Mouse (Mus musculus): ENCODE measurements around the gene Chaf1a. TPM values are rescaled to one million over a fixed set of nuclear protein-coding genes. Genes with fewer than 3 reads are reported as not detected.

The Chaf1a gene
- 22.8 and 25.1 TPM in 2 replicates for polyA plus RNA-seq (2012; rRNA removed)
- 18.4 and 19.3 TPM in 2 replicates for polyA plus RNA-seq (2014; fragmentation: Nextera tagmentation; extraction: Ambion mirVana)

DNA sequence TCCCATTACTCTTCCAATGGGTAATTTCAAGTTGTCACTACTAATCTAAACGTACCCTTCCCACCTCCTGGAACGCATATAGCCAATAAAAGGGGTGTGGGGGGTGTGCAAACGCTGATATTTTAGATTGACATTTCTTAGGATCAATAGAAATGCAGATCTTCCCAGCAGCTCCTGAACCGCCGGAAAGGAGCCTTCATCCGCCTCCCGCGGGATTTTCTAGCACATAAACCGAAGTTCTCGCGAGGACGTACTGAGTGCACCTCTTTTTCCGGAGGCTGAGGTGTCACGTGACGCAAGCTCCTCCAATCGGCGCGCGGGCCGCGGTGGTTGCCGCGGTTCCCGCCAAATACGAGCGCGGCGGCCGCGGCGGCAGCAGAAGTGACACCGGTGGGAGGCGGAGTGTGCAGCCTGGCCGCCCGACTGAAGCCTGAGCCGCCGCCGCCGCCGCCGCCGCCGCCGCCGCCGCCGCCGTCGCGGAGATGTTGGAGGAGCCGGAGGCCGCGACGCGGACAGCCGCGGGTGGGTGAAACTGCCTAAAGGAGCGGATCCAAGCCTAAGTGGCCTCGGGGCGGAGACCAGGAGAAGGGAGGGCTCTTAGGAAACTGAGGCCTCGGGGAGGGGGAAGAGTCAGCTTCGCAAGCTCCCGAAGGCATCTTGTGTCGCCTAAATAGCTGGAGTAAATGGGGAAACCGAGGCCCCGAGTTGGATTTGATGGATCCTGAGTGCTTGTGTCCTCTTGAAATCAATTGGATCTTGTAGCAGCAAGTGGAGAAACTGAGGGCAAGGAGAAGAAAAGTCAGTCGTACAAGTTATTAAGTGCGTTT is at the start of gene Chaf1a:
Gene Chaf1a (plus strand): TSS at position 410 of the 827 bp plus-strand sequence.
- DNase-seq (ENCODE audit: low spot score): peak; percentile 100
- TF ChIP-seq POLR2A (IDR thresholded peaks at IDR 0.05; ENCODE audit: borderline replicate concordance, extremely low read depth, insufficient read depth, insufficient read length): peak; percentile 45; the same call in 1 of the 2 replicates
- WGBS: under 1% methylated on average over 67 of the region's 68 CpGs
- ATAC-seq (ENCODE audit: low FRiP score, low read depth): peak; percentile 89
- Histone ChIP-seq H3K4me1 (ENCODE audit: control insufficient read depth, insufficient read depth, low read length) (peaks cover 15% of the 10 kb centered on the region), H3K4me3 (replicated peaks; ENCODE audit: low read length) (peak within 1 kb of the TSS; percentile 82), H3K4me2 (replicated peaks; ENCODE audit: low read depth, low read length, severe bottlenecking) (peak within 1 kb of the TSS; percentile 58), H3K9me3 (ENCODE audit: control insufficient read depth, low read length) (no peaks in the 10 kb centered on the region), H3K27me3 (ENCODE audit: control insufficient read depth, insufficient read depth, low read length) (no peaks in the 10 kb centered on the region), H3K36me3 (ENCODE audit: control insufficient read depth, insufficient read depth, low read length) (peaks cover 14% of the 10 kb centered on the region), H3K9ac (ENCODE audit: low read depth, low read length, severe bottlenecking) (peak within 1 kb of the TSS; percentile 92), H3K27ac (replicated peaks; ENCODE audit: low read depth, low read length) (peak within 1 kb of the TSS; percentile 83)

DNA sequence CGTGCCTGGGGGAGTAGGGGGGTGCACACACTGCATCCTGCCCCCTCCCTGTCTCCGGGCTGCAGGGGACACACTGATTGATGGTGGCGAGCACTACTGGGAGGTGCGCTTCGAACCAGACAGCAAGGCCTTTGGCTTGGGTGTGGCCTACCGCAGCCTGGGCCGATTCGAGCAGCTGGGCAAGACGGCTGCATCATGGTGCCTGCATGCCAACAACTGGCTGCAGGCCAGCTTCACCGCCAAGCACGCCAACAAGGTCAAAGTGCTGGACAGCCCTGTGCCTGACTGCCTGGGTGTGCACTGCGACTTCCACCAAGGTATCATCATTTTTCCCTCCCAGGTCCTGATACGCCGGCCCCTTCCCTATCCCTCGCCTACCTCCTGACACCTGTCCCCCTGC is 44.2 kb upstream of the Chaf1a start:
- 83% methylated on average over 15 of the region's 15 CpGs for WGBS
- ATAC-seq (ENCODE audit: low FRiP score, low read depth) (no peak), DNase-seq (ENCODE audit: low spot score) (no peak)
- Histone ChIP-seq H3K9me3 (ENCODE audit: control insufficient read depth, low read length) (no peaks in the 10 kb centered on the region), H3K27ac (replicated peaks; ENCODE audit: low read depth, low read length) (no peak overlapping the region), H3K27me3 (ENCODE audit: control insufficient read depth, insufficient read depth, low read length) (peaks cover 11% of the 10 kb centered on the region; the same call in 1 of the 2 replicates), H3K4me1 (ENCODE audit: control insufficient read depth, insufficient read depth, low read length) (no peaks in the 10 kb centered on the region), H3K4me3 (replicated peaks; ENCODE audit: low read length) (no peak overlapping the region), H3K36me3 (ENCODE audit: control insufficient read depth, insufficient read depth, low read length) (peaks cover 16% of the 10 kb centered on the region), H3K4me2 (replicated peaks; ENCODE audit: low read depth, low read length, severe bottlenecking) (no peak overlapping the region), H3K9ac (ENCODE audit: low read depth, low read length, severe bottlenecking) (no peak overlapping the region)
- TF ChIP-seq POLR2A (IDR thresholded peaks at IDR 0.05; ENCODE audit: borderline replicate concordance, extremely low read depth, insufficient read depth, insufficient read length): no peak

DNA sequence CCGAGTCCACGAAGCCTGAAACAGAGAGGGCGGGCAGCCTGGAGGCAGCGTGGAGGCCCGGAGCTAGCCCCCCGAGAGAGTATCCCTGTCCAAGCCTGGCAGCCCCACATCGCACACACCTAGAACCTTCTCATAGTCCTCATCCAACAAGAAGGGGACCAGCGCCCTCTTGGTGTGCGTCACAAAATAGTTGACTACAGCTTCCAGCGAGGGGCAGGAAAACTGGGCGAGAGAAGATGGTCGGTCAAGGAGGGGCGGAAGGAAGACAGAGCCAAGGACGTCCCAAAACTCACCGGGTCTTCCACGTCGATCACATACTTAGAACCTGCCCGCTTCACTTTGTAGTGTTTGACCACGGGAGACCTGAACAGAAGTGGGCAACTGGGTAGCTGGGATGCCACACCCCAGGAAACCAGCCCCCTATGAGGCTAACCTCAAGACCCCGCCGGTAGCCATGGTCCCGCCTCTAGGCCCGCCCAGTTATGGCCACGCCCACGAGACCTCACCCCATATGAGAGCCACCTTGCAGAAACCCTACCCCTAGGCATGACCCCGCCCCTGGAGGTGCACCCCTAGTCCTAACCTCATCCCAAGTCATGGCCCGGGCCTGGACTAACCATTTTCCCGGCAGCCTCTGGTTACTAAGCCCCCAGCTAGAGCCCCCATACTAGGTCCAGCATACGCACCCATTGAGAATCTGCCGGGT is 40.3 kb upstream of the Chaf1a start:
- H3K27ac ChIP-seq (replicated peaks; ENCODE audit: low read depth, low read length): no peak overlapping the region
- no peaks in the 10 kb centered on the region for H3K9me3 ChIP-seq (ENCODE audit: control insufficient read depth, low read length)
- H3K27me3 ChIP-seq (ENCODE audit: control insufficient read depth, insufficient read depth, low read length): peaks cover 11% of the 10 kb centered on the region; the same call in 1 of the 2 replicates
- H3K4me1 ChIP-seq (ENCODE audit: control insufficient read depth, insufficient read depth, low read length): no peaks in the 10 kb centered on the region
- H3K9ac ChIP-seq (ENCODE audit: low read depth, low read length, severe bottlenecking): no peak overlapping the region
- no peak for DNase-seq (ENCODE audit: low spot score)
- ATAC-seq (ENCODE audit: low FRiP score, low read depth): no peak
- H3K4me2 ChIP-seq (replicated peaks; ENCODE audit: low read depth, low read length, severe bottlenecking): peak overlapping the region; percentile 0; the same call in 1 of the 2 replicates
- 5% methylated on average over 30 of the region's 30 CpGs for WGBS
- TF ChIP-seq POLR2A (IDR thresholded peaks at IDR 0.05; ENCODE audit: borderline replicate concordance, extremely low read depth, insufficient read depth, insufficient read length): no peak
- H3K36me3 ChIP-seq (ENCODE audit: control insufficient read depth, insufficient read depth, low read length): peaks cover 3% of the 10 kb centered on the region; the same call in 1 of the 2 replicates
- H3K4me3 ChIP-seq (replicated peaks; ENCODE audit: low read length): no peak overlapping the region; the same call in 1 of the 2 replicates

DNA sequence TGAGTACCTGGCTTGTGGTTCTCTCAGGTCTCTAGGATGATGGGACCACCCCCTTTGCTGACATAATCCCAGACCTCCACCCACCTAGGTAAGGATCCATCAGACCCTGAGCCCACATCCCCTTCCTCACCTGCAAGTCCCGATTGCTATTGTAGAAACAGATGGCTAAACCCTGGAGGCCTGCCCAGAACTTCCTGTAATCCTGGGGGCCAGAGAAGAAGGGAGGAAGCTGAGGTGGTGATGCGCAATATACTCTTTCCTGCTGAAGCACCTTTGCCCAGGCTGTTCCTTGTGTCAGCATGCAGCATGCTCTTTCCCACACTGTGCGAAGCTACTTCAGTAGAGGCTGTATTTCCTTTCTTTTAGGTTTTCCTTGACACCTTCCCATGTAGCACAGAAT is 37.2 kb upstream of the Chaf1a start:
- H3K4me2 ChIP-seq (replicated peaks; ENCODE audit: low read depth, low read length, severe bottlenecking): no peak overlapping the region
- no peak overlapping the region for H3K4me3 ChIP-seq (replicated peaks; ENCODE audit: low read length)
- WGBS: 77% methylated on average over 3 of the region's 3 CpGs
- no peaks in the 10 kb centered on the region for H3K36me3 ChIP-seq (ENCODE audit: control insufficient read depth, insufficient read depth, low read length)
- no peak for TF ChIP-seq POLR2A (IDR thresholded peaks at IDR 0.05; ENCODE audit: borderline replicate concordance, extremely low read depth, insufficient read depth, insufficient read length)
- DNase-seq (ENCODE audit: low spot score) (no peak), ATAC-seq (ENCODE audit: low FRiP score, low read depth) (no peak)
- no peak overlapping the region for H3K27ac ChIP-seq (replicated peaks; ENCODE audit: low read depth, low read length)
- H3K4me1 ChIP-seq (ENCODE audit: control insufficient read depth, insufficient read depth, low read length): 0 out of 2 replicates have a peak, but pooled peaks cover 3% of the 10 kb centered on the region
- no peaks in the 10 kb centered on the region for H3K9me3 ChIP-seq (ENCODE audit: control insufficient read depth, low read length)
- no peak overlapping the region for H3K9ac ChIP-seq (ENCODE audit: low read depth, low read length, severe bottlenecking)
- peaks cover 11% of the 10 kb centered on the region; the same call in 1 of the 2 replicates for H3K27me3 ChIP-seq (ENCODE audit: control insufficient read depth, insufficient read depth, low read length)

DNA sequence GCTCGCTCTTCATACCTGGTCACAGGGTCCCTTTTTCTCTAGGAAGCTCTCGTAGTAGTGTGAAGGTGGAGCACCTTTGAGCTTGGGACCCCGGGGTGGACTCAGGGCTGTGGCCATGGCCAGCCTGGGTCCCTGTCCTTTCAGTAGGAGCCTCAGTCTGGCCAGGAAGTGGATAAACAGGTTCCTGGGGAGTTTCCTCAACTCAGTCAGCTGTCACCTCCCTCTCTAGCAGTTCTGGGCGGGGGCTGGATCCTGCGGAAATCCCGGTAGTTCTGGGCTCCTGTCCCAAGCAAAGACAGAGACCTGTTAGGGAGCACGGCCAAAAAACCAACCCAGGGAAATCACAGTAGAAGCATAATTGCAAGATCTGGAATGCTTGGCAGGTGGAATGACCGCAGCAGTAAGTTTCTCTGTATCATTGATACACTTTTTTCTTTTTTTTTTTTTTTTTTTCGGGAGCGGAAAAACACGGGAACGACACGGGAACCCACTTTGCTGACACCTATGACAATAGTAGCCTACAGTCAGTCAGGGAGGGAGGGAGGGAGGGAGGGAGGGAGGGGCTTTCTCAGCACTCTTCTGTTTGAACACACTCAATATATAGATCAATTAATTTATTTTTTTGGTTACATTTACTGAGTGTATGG is 34.7 kb upstream of the Chaf1a start, which contains the start of the genes Stap2 and Mpnd:
Gene Stap2 (minus strand): TSS at position 170 of the 647 bp plus-strand sequence.
Gene Mpnd (plus strand): TSS at position 297 of the 647 bp plus-strand sequence.
- 40% methylated on average over 13 of the region's 13 CpGs for WGBS
- no peak within 1 kb of the TSS for H3K9ac ChIP-seq (ENCODE audit: low read depth, low read length, severe bottlenecking)
- H3K4me3 ChIP-seq (replicated peaks; ENCODE audit: low read length): no peak within 1 kb of the TSS; the same call in 1 of the 2 replicates
- H3K36me3 ChIP-seq (ENCODE audit: control insufficient read depth, insufficient read depth, low read length): no peaks in the 10 kb centered on the region
- H3K9me3 ChIP-seq (ENCODE audit: control insufficient read depth, low read length): no peaks in the 10 kb centered on the region
- ATAC-seq (ENCODE audit: low FRiP score, low read depth) (no peak), DNase-seq (ENCODE audit: low spot score) (peak; percentile 83)
- H3K27me3 ChIP-seq (ENCODE audit: control insufficient read depth, insufficient read depth, low read length): peaks cover 5% of the 10 kb centered on the region; the same call in 1 of the 2 replicates
- no peak within 1 kb of the TSS for H3K27ac ChIP-seq (replicated peaks; ENCODE audit: low read depth, low read length)
- no peak for TF ChIP-seq POLR2A (IDR thresholded peaks at IDR 0.05; ENCODE audit: borderline replicate concordance, extremely low read depth, insufficient read depth, insufficient read length)
- peaks cover 12% of the 10 kb centered on the region for H3K4me1 ChIP-seq (ENCODE audit: control insufficient read depth, insufficient read depth, low read length)
- 0 out of 2 replicates have a peak within 1 kb of the TSS, but pooled peaks have one; percentile 15 for H3K4me2 ChIP-seq (replicated peaks; ENCODE audit: low read depth, low read length, severe bottlenecking)
